Mouse (Mus musculus): ENCODE measurements around the gene Bglap2. TPM values are rescaled to one million over a fixed set of nuclear protein-coding genes. Genes with fewer than 3 reads are reported as not detected.
"Not testable (repeated sequence)": the region's sequence is repeated elsewhere in the genome, so short reads cannot be mapped to it uniquely, and the experiment has no call there.

Bglap2 gene
- total RNA-seq, 2 experiments from 2014 or later, result not detected

DNA sequence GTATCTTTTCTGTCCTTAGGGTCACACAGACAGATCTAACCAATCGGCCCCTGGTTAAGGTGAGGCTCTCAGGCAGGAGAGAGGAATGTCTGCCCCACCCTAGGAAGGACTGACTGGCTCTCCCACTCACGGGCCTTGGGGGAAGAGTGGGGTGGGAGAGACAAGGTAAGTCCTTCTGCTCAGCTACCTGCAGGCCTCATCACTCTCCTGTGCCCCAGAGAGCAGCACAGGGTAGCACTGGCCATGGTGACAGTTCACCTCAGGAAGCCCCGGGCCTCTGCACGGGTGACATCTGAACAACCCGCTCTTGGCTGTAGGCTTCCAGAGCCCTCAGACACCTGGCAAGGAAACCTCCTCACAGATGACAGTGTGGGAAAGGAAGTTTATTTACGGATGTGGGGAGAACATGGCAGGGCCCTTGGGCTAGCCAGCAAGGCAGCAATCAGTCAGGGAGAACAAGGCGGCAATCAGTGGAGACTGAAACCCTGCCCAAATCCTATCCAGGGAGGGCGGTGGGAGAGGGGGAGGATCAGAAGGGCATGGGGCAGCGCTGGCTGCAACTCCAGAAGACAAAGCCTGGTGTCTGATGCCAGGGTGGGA lies 15.4 kb upstream of the Bglap2 start:
- DNase-seq, result no peak

DNA sequence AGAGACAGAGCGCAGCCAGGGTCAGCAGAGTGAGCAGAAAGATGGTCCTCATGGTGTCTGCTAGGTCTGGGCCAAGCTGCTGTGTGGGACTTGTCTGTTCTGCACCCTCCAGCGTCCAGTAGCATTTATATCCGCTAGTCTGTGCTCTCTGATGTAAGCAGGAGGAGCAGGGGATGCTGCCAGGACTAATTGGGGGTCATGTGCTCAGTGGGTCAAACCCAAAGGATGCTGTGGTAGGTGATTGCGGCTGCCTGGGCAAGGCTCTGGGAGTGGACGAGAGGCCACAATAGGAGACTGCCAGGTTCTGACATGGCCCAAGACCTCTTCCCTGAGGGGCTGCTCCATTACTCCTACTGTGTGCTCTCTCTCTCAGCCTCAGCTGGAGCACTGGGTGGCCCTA lies 5.9 kb upstream of the Bglap2 start, which contains the start of gene Bglap:
Gene Bglap (minus strand): TSS at position 101 of the 400 bp plus-strand sequence.
- no peak for DNase-seq

DNA sequence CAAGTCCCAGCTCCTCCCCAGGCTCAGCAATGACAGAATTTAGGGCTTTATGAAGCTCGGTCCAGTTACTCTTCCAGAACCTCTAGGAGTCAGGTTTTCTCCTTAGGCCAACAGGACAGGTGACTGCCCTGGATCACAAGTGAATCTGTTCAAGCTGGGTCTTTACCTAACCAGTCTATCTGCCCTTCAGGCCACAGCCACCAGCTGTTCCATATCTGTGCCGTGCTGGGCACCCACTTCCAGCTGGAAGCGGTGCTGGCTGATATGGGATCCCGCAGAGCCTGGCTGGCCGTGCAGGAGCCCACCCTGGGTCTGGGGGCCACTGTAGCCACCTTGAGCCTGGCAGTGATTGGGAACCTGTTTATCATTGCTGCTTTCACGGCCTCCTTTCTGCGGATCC lies 3.9 kb upstream of the Bglap2 start:
- DNase-seq, result not testable (repeated sequence)

- DNase-seq, result not testable (repeated sequence)
Measured at GRCm38 (mm10) chr3:88381389-88382315, 3.2 kb upstream of the Bglap2 start.

GRCm38 (mm10) chr3:88376644-88377043 lies 1.9 kb downstream of the Bglap2 start:
- DNase-seq, result not testable (repeated sequence)

DNA sequence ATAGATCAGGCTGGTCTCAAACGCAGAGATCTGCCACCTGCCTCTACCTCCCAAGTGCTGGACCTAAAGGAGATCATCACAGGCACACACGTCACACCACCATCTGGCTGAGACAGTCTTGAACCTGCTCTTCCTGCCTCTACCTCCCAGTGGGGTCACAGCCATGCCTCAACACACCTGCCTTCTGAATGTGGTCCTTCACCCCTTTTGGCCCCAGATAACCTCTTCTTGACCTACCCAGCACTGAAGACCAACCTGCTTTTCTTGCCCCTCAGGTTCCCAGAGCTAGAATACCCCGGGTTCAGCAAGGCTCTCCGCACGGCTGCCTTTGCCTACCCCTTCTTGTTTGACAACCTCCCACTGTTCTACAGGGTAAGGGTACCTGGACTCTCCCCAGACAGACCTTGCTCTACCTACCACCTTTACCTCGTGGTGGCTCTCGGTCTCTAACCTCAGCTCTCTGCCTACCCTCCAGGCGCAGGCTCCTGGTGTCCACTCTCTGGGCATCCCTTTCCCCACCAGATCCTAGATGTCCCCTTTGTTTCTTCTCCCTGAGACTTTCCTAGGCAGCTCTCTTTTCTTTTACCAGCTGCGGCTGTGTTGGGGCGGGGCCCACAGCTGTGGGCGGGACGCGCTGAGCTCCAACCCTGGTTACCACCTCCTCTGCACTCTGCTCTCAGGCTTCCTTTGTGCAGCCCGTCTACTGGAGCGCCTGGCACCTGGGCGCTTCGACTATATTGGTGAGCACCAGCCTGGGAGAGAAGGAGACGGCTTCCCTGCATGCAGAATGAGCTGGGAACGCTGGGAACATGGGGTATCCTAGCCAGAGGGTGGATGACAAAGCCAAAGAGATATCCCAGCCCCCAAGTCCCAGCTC lies 2.5 kb downstream of the Bglap2 start:
- DNase-seq, result not testable (repeated sequence)

DNA sequence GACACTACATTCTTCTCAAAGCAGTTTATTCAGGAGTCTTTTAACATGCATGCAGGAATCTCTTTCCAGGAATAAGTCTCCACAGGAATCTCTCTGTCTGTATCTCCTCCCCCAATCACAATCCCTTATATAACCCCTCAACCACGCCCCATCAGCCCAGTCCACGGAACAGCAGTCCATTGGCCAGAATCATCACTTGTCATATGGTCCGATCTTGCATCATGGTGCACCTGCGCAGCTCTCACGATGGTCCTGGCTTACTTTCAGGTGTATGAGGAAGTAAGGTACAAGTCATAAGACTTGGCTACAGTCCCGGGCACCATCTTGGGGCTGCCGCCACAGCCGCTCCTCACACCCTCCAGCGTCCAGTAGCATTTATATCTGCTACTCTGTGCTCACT lies 5.9 kb downstream of the Bglap2 start, which contains the start of gene Bglap3:
Gene Bglap3 (minus strand): TSS at position 101 of the 400 bp plus-strand sequence.
- not testable (repeated sequence) for DNase-seq

DNA sequence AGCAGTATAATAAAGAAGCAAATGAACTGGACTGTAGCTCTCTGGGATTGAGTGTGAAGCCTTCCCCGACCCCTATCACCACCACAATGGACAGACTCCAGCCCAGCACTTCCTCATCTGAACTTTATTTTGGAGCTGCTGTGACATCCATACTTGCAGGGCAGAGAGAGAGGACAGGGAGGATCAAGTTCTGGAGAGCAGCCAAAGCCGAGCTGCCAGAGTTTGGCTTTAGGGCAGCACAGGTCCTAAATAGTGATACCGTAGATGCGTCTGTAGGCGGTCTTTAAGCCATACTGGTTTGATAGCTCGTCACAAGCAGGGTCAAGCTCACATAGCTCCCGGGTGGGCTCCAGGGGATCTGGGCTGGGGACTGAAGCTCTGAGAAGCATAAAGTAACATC lies 10.0 kb downstream of the Bglap2 start:
- DNase-seq, result peak; percentile 43

DNA sequence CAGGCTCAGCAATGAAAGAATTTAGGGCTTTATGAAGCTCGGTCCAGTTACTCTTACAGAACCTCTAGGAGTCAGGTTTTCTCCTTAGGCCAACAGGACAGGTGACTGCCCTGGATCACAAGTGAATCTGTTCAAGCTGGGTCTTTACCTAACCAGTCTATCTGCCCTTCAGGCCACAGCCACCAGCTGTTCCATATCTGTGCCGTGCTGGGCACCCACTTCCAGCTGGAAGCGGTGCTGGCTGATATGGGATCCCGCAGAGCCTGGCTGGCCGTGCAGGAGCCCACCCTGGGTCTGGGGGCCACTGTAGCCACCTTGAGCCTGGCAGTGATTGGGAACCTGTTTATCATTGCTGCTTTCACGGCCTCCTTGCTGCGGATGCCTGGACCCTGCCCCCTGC lies 11.0 kb downstream of the Bglap2 start:
- DNase-seq, result not testable (repeated sequence)

- DNase-seq, result peak; percentile 42
Measured at GRCm38 (mm10) chr3:88366830-88367428, 11.6 kb downstream of the Bglap2 start.

DNA sequence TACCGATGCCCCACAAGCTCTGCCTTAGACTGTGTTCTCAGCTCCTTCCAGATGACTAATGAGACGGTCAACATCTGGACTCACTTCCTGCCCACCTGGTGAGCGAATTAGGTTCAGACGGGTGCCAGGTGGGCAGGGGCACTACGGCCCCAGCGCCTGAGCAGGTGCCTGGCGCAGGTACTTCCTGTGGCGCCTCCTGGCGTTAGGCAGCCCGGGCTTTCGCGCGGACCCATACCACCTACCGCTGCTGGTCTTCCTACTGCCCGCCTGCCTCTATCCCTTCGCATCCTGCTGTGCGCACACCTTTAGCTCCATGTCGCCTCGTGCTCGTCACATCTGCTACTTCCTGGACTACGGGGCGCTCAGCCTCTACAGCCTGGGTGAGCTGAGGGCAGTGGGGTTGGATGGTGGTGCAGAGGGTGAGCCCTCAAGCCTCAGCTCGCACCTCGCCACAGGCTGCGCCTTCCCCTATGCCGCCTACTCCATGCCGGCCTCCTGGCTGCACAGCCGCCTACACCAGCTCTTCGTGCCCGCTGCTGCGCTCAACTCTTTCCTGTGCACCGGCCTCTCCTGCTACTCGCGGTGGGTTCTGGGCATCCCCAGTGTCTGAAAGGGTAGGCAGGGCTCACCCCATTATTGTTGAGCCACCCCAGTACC lies 12.7 kb downstream of the Bglap2 start:
- no peak for DNase-seq

- DNase-seq, result peak; percentile 61
Measured at GRCm38 (mm10) chr3:88364337-88364736, 14.2 kb downstream of the Bglap2 start, which contains the start of gene Paqr6. TSS of gene Paqr6 (plus strand) at chr3:88364584.

GRCm38 (mm10) chr3:88363700-88364099 lies 14.8 kb downstream of the Bglap2 start:
- DNase-seq, result no peak

DNA sequence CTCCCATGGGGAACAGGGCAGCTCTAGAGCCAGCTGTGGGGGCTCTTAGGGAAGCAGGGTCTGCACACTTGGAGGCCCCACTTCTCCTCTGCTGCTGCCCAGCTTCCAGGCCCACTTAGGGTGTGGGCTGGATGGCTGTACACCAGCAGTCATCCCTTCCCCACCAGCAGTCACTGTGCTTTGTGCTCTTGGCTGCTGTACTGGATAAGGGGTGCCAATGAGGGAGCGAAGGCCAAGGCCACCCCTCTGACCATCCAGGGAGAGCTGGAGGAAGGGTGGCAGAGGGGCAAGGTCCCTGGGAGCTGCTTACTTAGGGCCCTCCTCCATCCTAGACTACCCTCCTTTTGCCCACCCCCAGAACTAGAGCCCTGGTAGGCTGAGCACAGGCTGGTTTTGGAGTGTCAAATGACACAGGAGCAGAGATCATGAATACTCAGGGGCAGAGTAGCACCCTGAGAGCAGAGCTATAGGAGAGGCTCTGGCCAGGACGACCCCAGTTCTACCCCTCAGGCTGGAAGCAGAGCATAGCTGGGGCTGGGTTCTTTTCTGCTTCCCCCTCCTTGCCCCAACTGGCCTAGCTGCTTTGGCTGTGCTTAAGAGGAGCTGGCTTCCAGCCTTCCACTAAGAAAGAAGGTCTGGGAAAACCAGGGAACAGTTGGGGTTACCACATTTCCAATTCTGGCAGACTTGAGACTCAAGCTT lies 16.7 kb downstream of the Bglap2 start:
- no peak for DNase-seq

DNA sequence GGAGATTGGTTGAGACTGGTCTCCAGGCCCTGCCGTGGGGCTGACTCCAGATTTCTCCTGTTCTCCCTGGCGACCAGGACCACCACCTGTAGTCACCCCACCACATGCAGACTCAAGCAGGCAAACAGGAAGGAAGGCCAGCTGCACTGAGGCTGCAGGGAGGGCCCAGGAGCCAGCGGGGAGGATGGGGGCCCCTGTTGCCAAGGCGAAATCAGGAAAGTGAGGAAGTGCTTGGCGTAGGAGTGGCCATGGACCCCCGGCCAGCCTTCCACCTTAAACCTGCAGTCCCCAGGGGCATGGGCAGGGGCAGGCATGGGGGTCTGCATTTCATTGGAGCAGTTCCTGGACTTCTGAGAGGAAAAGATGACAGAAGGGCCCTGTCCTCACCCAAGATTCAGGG lies 17.4 kb downstream of the Bglap2 start:
- DNase-seq, result no peak

GRCm38 (mm10) chr3:88359989-88360388 lies 18.5 kb downstream of the Bglap2 start:
- no peak for DNase-seq

GRCm38 (mm10) chr3:88359584-88359983 lies 18.9 kb downstream of the Bglap2 start:
- no peak for DNase-seq

GRCm38 (mm10) chr3:88354396-88355165 lies 23.9 kb downstream of the Bglap2 start:
- DNase-seq, result peak; percentile 21

- DNase-seq, result no peak
Measured at GRCm38 (mm10) chr3:88352907-88353306, 25.6 kb downstream of the Bglap2 start.

- DNase-seq, result no peak
Measured at GRCm38 (mm10) chr3:88350732-88351131, 27.8 kb downstream of the Bglap2 start.
